Mouse (Mus musculus) olfactory bulb, adult 2 months (tissue): ENCODE results near the gene Dzip1.

Experiments
- CTCF ChIP-seq: fragments of 200-500 bp; IDR thresholded peaks from 2 replicates; pipeline ENCODE4 v1.5.1; 2012; ENCODE audit warnings: low read depth, mild to moderate bottlenecking, low read length, moderate library complexity; ENCODE audit not compliant: insufficient read depth
- POLR2A ChIP-seq: fragments of 200-500 bp; IDR thresholded peaks from 2 replicates; pipeline ENCODE4 v1.6.1; 2012; ENCODE audit warnings: mild to moderate bottlenecking, low read depth, low read length, moderate library complexity; ENCODE audit not compliant: insufficient read depth

DNA sequence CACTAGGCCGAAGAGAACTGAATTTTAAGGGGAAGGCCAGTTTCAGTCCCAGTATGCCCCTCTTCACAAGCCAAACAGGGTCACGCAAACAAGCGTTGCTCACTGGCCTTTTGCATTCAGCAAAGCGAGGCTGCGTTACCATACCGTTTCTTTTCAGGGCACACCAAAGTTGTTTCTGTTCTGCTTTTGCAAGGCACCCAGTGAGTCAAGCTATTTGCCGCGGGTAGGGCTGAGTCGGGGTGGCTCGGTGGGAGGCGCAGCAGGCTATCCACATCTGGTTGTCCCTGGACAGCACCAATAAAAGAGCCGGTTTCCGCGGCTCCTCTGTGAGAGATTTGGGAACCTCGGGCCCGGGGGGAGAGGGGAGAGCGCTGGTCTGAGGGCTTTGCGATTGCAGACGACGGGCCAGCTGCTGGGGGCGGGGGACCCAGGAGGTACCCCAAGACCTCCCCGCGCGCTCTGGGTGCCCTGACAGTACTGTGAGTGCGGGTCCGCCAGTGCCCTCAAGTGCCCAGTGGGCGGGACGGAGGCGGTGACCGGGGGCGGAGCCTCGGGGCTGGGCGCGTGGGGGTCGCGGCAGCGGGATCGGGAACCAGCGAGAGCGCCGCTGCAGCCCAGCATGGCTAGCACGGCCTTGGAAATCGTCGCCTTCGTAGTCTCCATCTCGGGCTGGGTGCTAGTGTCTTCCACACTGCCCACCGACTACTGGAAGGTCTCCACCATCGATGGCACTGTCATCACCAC lies 70.7 kb downstream of the Dzip1 start:
- TF ChIP-seq CTCF = no peak
- TF ChIP-seq POLR2A = no peak
